In genomic region chr11:67112851-67113202, GRCm38 (mm10) we compare ENCODE assay signal across 10 mouse cellular contexts. TPM values are rescaled to one million over a fixed set of nuclear protein-coding genes. Genes with fewer than 3 reads are reported as not detected.
DNase-seq lines count a peak whose midpoint lies in the region; ATAC-seq and TF ChIP-seq lines count a peak whose summit lies in the region.
"Had no signal": no experiment of that assay in that cellular context is flagged by ENCODE, and none has a peak within 500 bp of the region (broad histone marks: within the 10 kb centered on the region; RNA-seq: fewer than 3 reads in every experiment).

No protein-coding gene starts in this region.

- H3K36me3 ChIP-seq in ES-Bruce4 (ENCODE audit: control insufficient read depth, insufficient read depth, low read length, poor library complexity, severe bottlenecking): no peaks in the 10 kb centered on the region
- H3K36me3 ChIP-seq in lung, embryonic 14.5 days (ENCODE audit: insufficient read depth): no peaks in the 10 kb centered on the region
- H3K36me3 ChIP-seq: stomach, embryonic 15.5 days had no signal

- DNase-seq in 3T3-L1 (ENCODE audit: low read depth, low spot score): peak; percentile 84
- DNase-seq in c-Kit-positive CD71-positive TER-119-positive erythroid progenitor cells, embryonic 14.5 days (ENCODE audit: low spot score): peak; percentile 58
- peak; percentile 81 to 84 for DNase-seq in kidney, postnatal 4 days
- peak; percentile 90 for DNase-seq in lung, embryonic 14.5 days
- DNase-seq in retina, postnatal 1 day: peak; percentile 80
- peak; percentile 15 for DNase-seq in yolk sac, embryonic 10.5 days (ENCODE audit: low spot score)

- ATAC-seq in frontal cortex, adult (ENCODE audit: low TSS enrichment): peak; percentile 58
- 0 out of 2 replicates have a peak, but pooled peaks have one; percentile 35 for ATAC-seq in lung, embryonic 14.5 days (ENCODE audit: insufficient read depth)

- no peak overlapping the region for H3K4me3 ChIP-seq in ES-Bruce4 (ENCODE audit: low read depth, low read length)
- no peak overlapping the region for H3K4me3 ChIP-seq in lung, embryonic 14.5 days (ENCODE audit: low read depth, low read length)
- H3K4me3 ChIP-seq: stomach, embryonic 15.5 days had no signal

- no peaks in the 10 kb centered on the region for H3K4me1 ChIP-seq in ES-Bruce4 (ENCODE audit: control insufficient read depth, insufficient read depth, low read length)
- no peaks in the 10 kb centered on the region for H3K4me1 ChIP-seq in lung, embryonic 14.5 days (ENCODE audit: insufficient read depth)
- H3K4me1 ChIP-seq: stomach, embryonic 15.5 days had no signal

- no peaks in the 10 kb centered on the region for H3K27me3 ChIP-seq in ES-Bruce4 (ENCODE audit: control insufficient read depth, insufficient read depth, low read length, poor library complexity, severe bottlenecking)
- no peaks in the 10 kb centered on the region for H3K27me3 ChIP-seq in lung, embryonic 14.5 days (ENCODE audit: insufficient read depth, low read length)
- H3K27me3 ChIP-seq: stomach, embryonic 15.5 days had no signal

- H3K27ac ChIP-seq in ES-Bruce4 (ENCODE audit: insufficient read depth, low read length): no peak overlapping the region
- H3K27ac ChIP-seq in lung, embryonic 14.5 days (ENCODE audit: low read depth): no peak overlapping the region
- H3K27ac ChIP-seq: stomach, embryonic 15.5 days had no signal

- no peaks in the 10 kb centered on the region for H3K9me3 ChIP-seq in ES-Bruce4 (replicated peaks; ENCODE audit: control insufficient read depth, insufficient read depth, low read length, poor library complexity, severe bottlenecking)
- H3K9me3 ChIP-seq in lung, embryonic 14.5 days (ENCODE audit: low read depth, low read length): no peaks in the 10 kb centered on the region
- H3K9me3 ChIP-seq: stomach, embryonic 15.5 days had no signal

- peak; percentile 75 for TF ChIP-seq CTCF in ES-Bruce4 (IDR thresholded peaks at IDR 0.05; ENCODE audit: low read depth, low read length)
- peak; percentile 90 for TF ChIP-seq CTCF in lung, embryonic 14.5 days (IDR thresholded peaks at IDR 0.05; ENCODE audit: low read depth)

- no peak for TF ChIP-seq EP300 in ES-Bruce4 (IDR thresholded peaks at IDR 0.05; ENCODE audit: insufficient read depth, low read depth, low read length)

- 38% methylated on average over 11 of the region's 11 CpGs for WGBS in lung, embryonic 14.5 days

- no peak overlapping the region for H3K4me2 ChIP-seq in lung, embryonic 14.5 days
- H3K4me2 ChIP-seq: stomach, embryonic 15.5 days had no signal

- no peak for TF ChIP-seq POLR2A in ES-Bruce4 (IDR thresholded peaks at IDR 0.05; ENCODE audit: insufficient read depth, low read length)

- H3K9ac ChIP-seq in ES-Bruce4 (ENCODE audit: low read depth, poor library complexity, severe bottlenecking): no peak overlapping the region
- no peak overlapping the region for H3K9ac ChIP-seq in lung, embryonic 14.5 days
- H3K9ac ChIP-seq: stomach, embryonic 15.5 days had no signal

RNA-seq across cellular contexts. Expression of gene Myh3, which starts 34.7 kb away (rescaled TPM):
- 0.36 and 0.47 TPM in 2 replicates for polyA plus RNA-seq in ES-Bruce4 (2011; ENCODE audit: insufficient read depth, insufficient read length, low read depth, missing spikeins)
- polyA plus RNA-seq in lung, embryonic 14.5 days (2014; fragmentation: Nextera tagmentation; extraction: Ambion mirVana): 0.05 and 0.17 TPM in 2 replicates
- polyA plus RNA-seq: gonadal fat pad, adult 2 months had no signal

RNA-seq across cellular contexts. Expression of gene Myh2, which starts 58.0 kb away (rescaled TPM):
- polyA plus RNA-seq in ES-Bruce4 (2011; ENCODE audit: insufficient read depth, insufficient read length, low read depth, missing spikeins): not detected in 2 replicates
- not detected in 2 replicates for polyA plus RNA-seq in lung, embryonic 14.5 days (2014; fragmentation: Nextera tagmentation; extraction: Ambion mirVana)
- polyA plus RNA-seq: stomach, embryonic 15.5 days had no signal

Comparison
In these comparisons a context has a peak if more than half of its experiments do, and no peak if none do; other contexts are left out.
1. DNase-seq: peak in every context shown above with its lines; median percentile 90 in lung, embryonic 14.5 days; 84 in 3T3-L1; 82 in kidney, postnatal 4 days; 80 in retina, postnatal 1 day; 58 in c-Kit-positive CD71-positive TER-119-positive erythroid progenitor cells, embryonic 14.5 days; 15 in yolk sac, embryonic 10.5 days.